Mouse (Mus musculus): ENCODE measurements at regions not wholly inside any gene's neighbourhood (a gene's known extent, or its start where the extent isn't known, plus 50 kb on each side); places are given as distances from the start of the nearest gene placed in this dataset.

GRCm38 (mm10) chr1:155041592-155041991 lies 57.8 kb downstream of the Ier5 start:
- DNase-seq (ENCODE audit: low spot score): no peak

DNA sequence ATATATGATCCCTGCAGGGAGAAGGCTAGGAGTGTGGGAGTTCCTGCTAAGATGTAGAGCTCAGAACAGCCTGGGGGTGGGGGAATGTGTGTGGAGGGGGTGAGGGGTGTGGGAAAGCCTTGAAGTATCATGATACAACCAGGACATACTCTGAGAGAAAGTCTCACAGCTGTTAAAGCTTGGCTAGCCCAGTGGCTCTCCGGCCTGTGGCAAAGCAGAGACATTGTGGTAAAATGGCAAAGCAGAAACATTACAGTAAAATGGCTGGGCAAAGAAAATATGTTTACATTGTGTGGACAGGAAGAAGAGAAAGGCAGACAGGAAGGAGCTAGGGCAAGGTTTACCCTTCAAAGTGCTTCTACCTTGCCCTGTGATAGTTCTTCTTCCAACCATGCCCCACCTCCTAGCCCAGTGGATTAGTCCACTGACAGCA lies 58.5 kb downstream of the Ier5 start:
- no peak for DNase-seq (ENCODE audit: low spot score)

DNA sequence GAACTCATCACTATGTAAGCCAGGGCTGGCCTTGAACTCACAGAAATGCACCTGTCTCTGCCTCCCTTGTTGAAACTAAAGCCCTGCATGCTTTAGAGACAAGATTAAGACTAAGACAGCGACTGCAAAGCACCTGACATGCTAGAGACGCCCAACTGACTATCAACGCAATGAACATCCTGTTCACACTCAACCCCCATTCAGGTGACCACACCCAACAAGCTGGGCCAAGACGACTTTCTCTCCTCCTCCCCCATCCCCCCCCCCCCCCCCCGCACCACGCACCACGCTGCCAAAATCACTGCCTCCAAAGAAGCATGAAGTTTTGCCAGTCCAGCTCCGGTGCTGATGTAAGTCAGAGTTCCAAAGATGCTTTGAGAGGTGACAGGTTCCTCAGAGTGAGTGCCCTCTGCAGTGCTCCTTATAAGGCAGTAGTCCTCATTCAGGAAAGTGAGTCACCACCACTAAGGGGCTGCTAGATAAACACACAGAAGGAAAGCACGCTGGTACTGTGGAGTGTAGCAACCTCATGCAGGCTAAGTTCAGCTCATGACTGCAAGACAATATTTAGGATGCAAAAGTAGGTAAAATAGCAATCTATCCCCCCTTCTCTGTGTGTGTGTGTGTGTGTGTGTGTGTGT lies 59.2 kb downstream of the Ier5 start:
- no peak for DNase-seq (ENCODE audit: low spot score)

DNA sequence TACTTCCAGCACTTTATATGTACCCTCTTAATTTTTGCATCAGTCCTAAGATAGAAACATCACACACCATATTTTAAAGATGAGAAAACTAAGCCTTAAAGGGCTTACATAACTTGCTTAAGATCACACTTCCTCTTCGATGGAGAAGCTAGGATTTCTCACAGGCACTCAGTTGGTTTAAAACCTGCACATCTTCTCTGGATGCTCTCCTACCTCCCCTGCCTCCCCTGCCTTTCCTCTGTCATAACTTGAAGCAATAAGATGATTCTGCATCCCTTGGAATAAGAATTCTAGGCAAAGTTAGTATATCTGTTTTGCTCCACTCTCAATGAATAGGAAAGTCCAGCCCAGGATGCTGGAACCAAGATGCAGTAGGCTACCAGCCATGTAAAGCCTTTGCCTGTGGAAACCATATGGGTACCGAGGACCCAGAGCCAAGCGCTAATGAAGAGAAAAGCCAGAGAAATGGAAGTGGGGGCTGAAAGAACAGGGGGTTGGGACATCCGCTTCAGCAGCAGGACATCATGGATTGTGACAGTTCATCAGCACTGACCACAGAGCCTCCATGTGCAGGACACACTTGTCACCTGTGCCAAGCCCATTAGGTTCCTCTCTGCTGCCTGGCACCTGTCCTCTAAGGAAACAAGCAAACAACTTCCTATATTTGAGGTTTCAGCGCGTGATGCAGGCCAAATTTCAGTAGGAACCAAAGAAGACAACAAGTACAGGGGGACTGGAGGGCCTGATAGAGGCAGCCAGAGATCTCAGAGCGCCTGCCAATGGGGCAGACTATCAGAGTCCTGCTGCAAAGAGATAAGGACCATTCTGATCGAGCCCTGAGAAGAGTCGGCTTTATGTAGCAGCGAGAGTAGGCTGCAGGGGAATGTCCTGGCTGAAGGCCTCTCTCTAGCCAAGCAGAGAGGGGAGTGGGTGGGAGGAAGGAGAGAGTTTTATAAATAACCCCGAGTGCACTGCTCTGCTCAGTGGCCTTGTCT lies 60.5 kb downstream of the Ier5 start:
- no peak for DNase-seq (ENCODE audit: low spot score)

- DNase-seq (ENCODE audit: low spot score): no peak
These were observed 62.0 kb downstream of the Ier5 start for GRCm38 (mm10) chr1:155037479-155037878.

DNA sequence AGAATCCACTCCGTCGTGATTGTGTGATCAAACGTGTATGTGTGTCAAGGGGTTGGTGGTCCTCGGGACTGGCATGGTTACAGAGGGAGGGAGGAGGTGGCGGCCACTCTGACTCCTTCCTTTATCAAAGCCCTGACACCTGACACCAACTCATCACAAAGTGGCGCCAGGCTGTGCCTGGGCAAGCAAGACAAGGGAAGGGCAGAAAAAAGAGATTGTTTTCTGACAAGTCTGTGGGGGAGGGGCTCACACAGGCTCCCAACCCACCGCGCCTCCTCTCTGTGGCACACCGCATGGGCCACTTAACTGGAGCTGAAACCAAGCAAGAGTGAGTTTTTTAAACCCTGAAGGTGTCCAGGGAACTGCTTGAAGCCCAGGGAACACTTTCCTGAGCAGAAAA lies 68.5 kb downstream of the Ier5 start:
- DNase-seq (ENCODE audit: low spot score): no peak

DNA sequence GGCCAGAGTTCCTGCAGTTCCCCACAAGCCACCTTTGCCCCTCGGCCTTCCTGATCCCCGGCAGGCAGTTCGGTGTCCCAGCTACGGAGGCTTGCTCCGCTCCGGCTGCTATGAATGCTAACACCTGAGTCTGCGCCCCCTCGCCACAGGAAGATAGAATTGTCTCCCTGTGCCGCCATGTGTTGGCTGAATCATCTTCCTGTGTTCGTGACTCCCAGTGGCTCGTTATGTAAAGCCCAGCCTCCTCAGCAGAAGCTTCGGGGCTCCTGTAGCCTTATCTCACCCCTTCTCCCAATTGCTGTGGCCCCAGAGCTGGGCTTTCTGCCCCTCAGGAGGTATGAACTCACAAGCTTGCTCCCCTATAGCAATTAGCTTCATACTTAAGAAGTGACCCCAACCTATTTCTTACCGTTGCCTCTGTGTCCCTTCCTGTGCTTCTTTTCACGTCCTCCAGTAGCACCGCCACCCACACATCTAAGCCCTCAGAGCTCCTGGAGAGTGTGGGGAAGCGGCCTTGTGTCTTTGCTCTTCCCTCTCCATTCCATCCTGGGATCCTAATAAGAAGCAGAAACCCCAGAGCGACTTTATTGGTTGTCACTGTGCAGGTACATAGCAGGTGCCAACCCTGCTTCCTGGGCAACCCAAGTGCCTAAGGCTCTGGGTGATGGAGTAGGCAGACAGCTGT lies 70.1 kb downstream of the Ier5 start:
- peak; percentile 63 for DNase-seq (ENCODE audit: low spot score)

DNA sequence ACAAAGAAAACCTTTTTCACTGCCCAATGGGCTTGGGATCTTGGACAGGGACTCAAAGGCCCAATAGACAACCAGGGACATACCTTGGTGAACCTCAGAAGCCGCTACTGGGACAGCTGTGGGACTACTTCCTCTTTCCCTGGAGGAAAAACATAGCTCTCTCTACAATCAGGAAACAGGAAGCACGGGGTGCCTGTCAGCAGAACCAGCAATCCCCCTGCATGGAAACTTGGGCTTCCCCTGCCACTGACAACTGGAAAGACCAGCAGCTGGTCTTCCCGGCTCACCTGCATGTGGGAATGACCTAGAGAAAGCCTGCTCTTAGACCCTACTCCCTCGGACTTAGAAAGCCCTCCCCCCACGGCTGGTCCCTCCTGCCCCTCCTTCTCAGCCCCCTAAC lies 70.7 kb downstream of the Ier5 start:
- DNase-seq (ENCODE audit: low spot score): no peak

GRCm38 (mm10) chr1:155028147-155028546 lies 71.3 kb downstream of the Ier5 start:
- no peak for DNase-seq (ENCODE audit: low spot score)

DNA sequence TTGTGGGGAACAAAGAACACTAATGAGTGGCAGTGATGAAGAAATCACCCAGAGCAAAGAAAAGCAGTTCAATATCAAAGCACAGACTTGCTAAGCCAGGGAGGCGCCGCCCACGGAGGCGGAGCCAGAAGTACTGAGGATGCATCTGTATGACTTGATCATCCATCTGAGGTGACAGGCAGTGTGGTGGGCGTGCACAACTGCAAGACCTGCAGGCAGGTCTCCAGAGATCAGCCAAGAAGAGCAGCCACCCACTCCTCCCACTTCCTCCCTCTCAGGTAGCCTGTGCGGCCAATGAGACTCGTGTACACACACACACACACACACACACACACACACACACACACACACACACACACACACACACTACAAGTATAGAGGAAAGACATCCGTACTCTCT lies 71.9 kb downstream of the Ier5 start:
- DNase-seq (ENCODE audit: low spot score): peak; percentile 50

DNA sequence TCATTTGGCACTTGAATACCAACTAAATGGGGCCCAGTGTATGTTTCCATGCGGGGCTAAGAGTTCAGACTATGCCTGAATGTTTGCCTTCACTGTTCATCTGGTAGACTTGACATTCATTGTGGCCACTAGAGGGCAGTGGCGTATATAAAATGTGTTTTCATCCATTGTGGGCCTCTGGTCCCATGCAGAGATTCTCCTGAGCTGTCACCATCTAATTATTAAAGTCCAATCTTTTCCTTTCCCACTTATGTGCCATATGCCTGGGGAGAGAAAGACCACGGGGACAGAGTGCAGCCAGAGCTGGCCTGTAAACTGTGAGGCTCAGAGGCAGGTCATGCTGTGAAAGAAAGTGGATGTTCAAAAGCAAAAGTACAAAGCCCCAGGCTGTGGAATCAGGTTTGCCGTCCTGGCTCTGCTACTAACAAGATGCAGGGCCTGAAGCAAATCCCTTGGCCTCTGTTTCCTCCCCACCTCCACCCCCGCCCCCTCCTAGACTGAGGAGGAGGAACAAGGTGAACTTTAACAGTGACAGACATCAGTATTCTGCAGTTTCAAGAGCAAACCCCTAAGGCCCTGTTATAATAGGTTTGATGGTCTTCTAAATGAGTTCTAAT lies 73.5 kb downstream of the Ier5 start:
- peak; percentile 93 for DNase-seq (ENCODE audit: low spot score)

DNA sequence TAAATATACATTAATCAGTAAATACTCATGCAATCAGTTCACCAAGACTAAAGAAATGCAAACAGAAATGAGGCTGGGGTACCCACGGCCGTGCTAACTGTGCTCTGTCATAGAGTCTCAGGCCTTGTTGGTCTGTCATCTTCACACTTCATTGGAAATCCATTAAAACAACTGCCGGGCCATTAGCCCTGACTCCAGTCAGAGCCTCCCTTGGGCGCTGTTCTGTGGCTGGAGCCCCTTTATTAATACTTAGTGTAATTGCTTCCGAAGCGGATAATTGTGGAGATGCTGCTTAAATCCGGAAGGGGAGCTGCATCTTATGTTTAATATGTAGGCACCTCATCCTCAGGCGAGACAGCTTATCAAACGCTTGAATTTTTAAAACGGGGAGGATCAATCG lies 76.1 kb downstream of the Ier5 start:
- DNase-seq (ENCODE audit: low spot score): no peak

- DNase-seq (ENCODE audit: low spot score): no peak
These were observed 83.8 kb downstream of the Ier5 start for GRCm38 (mm10) chr1:155015669-155016068.

DNA sequence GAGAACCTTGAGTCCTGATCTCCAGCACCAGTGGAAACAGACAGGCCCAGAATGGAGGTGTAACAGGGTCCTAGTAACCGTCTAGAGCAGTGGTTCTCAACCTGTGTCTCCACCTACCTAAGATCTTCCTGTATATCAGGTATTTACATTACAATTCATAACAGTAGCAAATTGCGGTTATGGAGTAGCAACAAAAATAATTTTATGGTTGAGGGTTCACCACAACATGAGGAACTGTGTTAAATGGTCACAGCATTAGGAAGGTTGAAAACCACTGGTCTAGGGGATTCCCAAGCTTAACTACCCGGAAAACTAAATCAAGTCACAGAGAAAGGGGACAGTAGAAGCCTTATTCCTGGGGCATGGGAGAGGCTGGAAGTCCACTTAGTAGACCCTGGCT lies 84.5 kb downstream of the Ier5 start:
- DNase-seq (ENCODE audit: low spot score): no peak

- DNase-seq (ENCODE audit: low spot score): peak; percentile 63
These were observed 85.7 kb downstream of the Ier5 start for GRCm38 (mm10) chr1:155013784-155014183.

DNA sequence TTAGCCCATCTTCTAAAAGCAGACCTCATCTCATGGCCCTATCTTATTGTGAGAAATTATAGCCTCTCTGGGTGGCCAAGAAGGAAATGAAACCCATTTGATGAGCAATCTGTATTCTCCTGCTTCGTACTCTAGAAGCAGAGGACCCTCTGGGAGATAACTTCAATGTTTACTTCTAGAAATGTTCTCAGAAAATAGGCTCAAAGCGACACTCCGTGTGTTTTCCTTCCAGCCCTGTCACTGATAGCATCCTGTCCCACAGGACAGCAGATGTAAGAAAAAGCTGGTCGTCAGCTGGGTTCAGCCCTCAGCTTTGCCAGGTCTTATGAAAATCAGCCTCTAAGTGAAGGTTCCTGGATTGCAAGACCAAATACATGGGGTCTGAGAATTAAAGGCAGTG lies 86.1 kb downstream of the Ier5 start:
- DNase-seq (ENCODE audit: low spot score): no peak

DNA sequence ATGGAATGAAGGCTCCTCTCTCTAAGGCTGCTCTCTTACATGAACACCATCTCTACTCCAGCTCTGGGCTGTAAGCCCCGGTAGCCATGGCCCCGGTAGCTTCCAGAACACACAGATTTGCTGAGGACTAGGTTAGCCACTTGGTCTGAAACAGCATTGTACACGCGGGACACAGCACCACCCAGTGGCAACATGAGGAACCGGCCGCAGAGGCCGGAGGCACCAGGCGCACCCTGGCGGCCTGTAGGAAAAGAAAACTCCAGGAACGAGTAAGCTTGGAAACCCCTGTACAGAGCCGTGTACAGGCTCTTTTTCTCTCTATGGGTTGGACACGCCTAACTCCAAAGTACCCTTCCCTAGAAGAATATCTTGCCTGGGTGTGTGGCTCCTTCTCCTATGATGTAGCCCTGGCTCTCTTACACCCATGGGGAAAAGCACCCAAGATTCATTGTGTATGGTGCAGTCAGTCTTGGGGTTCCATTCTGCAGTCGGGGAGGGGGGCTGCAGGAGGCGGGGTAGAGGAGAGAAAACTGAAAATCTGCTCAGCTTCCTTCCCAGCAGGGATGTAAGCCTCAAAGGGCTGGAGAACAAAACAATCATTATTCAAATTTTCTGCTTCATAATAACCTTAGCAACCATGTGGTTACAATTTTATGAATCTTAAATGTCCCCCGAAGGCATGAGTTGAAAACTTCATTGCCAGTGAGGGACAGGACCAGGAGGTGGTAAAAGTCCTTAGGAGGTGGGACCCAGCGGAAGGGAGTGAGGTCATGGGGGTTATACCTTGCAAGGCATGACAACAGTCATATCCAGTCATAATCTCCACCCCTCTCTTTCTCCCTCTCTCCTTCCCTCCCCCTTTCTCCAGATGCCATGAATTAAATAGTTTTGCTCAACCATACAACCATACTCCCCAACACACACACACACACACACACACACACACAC lies 92.6 kb downstream of the Ier5 start:
- DNase-seq (ENCODE audit: low spot score): peak; percentile 92

GRCm38 (mm10) chr1:155006099-155006498 lies 93.3 kb downstream of the Ier5 start:
- no peak for DNase-seq (ENCODE audit: low spot score)

DNA sequence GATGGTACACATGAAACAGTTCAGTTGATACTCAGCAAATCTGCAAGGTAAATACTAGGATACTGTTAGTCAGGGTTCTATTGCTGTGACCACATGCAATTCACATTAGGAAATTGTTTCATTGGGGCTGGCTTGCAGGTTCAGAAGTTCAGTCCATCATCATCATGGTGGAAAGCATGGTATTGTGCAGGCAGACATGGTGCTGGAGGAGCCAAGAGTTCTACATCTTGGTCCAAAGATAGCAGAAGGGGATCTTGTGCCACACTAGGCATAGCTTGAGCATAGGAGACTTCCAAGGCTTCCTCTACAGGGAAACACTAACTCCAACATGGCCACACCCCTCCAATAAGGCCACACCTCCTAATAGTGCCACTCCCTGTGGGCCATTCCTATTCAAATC lies 99.1 kb downstream of the Ier5 start:
- no peak for DNase-seq (ENCODE audit: low spot score)

GRCm38 (mm10) chr1:154999501-155000131 lies 99.8 kb downstream of the Ier5 start:
- peak; percentile 62 for DNase-seq (ENCODE audit: low spot score)
